Mouse (Mus musculus) lung, postnatal 25 days (tissue): ENCODE data around the gene Kctd14.

Source experiments
- DNase-seq: peaks from one replicate; pipeline ENCODE4 v3.0.0; 2022; ENCODE audit warnings: low spot score

Kctd14 gene

GRCm38 (mm10) chr7:97446171-97446925, 4.8 kb upstream of the Kctd14 start:
- peak; percentile 84 for DNase-seq

- DNase-seq, result no peak
Measured at GRCm38 (mm10) chr7:97447050-97447531, 4.0 kb upstream of the Kctd14 start.

GRCm38 (mm10) chr7:97452196-97452595, 1.1 kb downstream of the Kctd14 start:
- DNase-seq, result no peak

GRCm38 (mm10) chr7:97453141-97453921, 2.2 kb downstream of the Kctd14 start:
- peak; percentile 48 for DNase-seq

GRCm38 (mm10) chr7:97454795-97455194, 3.7 kb downstream of the Kctd14 start:
- DNase-seq, result no peak

GRCm38 (mm10) chr7:97455577-97455976, 4.5 kb downstream of the Kctd14 start:
- DNase-seq, result no peak

GRCm38 (mm10) chr7:97473001-97473400, 21.9 kb downstream of the Kctd14 start:
- DNase-seq, result no peak

- peak; percentile 7 for DNase-seq
Measured at GRCm38 (mm10) chr7:97479349-97479748, 28.2 kb downstream of the Kctd14 start.

- no peak for DNase-seq
Measured at GRCm38 (mm10) chr7:97480290-97480689, 29.2 kb downstream of the Kctd14 start.

GRCm38 (mm10) chr7:97480821-97481339, 29.8 kb downstream of the Kctd14 start, which contains the start of gene Ints4:
Gene Ints4 (plus strand): TSS chr7:97480956.
- peak; percentile 96 for DNase-seq

- DNase-seq, result no peak
Measured at GRCm38 (mm10) chr7:97483378-97483777, 32.3 kb downstream of the Kctd14 start.

- DNase-seq, result no peak
Measured at GRCm38 (mm10) chr7:97491157-97491556, 40.0 kb downstream of the Kctd14 start.

GRCm38 (mm10) chr7:97492420-97492819, 41.3 kb downstream of the Kctd14 start:
- no peak for DNase-seq

- DNase-seq, result peak; percentile 3
Measured at GRCm38 (mm10) chr7:97495052-97495451, 43.9 kb downstream of the Kctd14 start.

- DNase-seq, result peak; percentile 30
Measured at GRCm38 (mm10) chr7:97500555-97501209, 49.6 kb downstream of the Kctd14 start.
